ENCODE assay signal across 30 mouse cellular contexts in genomic region chr5:119543716-119544115, GRCm38 (mm10).
DNase-seq lines count a peak whose midpoint lies in the region; ATAC-seq and TF ChIP-seq lines count a peak whose summit lies in the region.
"Had no signal": no experiment of that assay in that cellular context is flagged by ENCODE, and none has a peak within 500 bp of the region (broad histone marks: within the 10 kb centered on the region; RNA-seq: fewer than 3 reads in every experiment).

No protein-coding gene starts in this region.

- no peak overlapping the region for H3K4me2 ChIP-seq in liver, embryonic 12.5 days
- H3K4me2 ChIP-seq: embryonic facial prominence, embryonic 12.5 days; embryonic facial prominence, embryonic 15.5 days; heart, embryonic 13.5 days; hindbrain, embryonic 14.5 days had no signal

- no peak overlapping the region for H3K4me3 ChIP-seq in liver, embryonic 12.5 days
- no peak overlapping the region for H3K4me3 ChIP-seq in gastrocnemius, adult 2 months
- H3K4me3 ChIP-seq: embryonic facial prominence, embryonic 12.5 days; embryonic facial prominence, embryonic 15.5 days; heart, adult 2 months; heart, embryonic 10.5 days; heart, embryonic 13.5 days had no signal

- intact Hi-C loops in gastrocnemius, adult 2 months (cut with DNase I), result no loop called here

- no peaks in the 10 kb centered on the region for H3K4me1 ChIP-seq in liver, embryonic 12.5 days
- H3K4me1 ChIP-seq: embryonic facial prominence, embryonic 15.5 days; heart, embryonic 10.5 days; heart, embryonic 13.5 days had no signal

- no peaks in the 10 kb centered on the region for H3K36me3 ChIP-seq in liver, embryonic 12.5 days
- H3K36me3 ChIP-seq: embryonic facial prominence, embryonic 12.5 days; embryonic facial prominence, embryonic 15.5 days; G1E; heart, embryonic 10.5 days; heart, embryonic 13.5 days had no signal

- no peaks in the 10 kb centered on the region for H3K27me3 ChIP-seq in liver, embryonic 12.5 days (replicated peaks)
- H3K27me3 ChIP-seq: embryonic facial prominence, embryonic 12.5 days; Patski had no signal

- DNase-seq in liver (peak; percentile 12), ES-CJ7 (ENCODE audit: low read depth, low spot score) (peak; percentile 75), WW6 (ENCODE audit: low read depth, low spot score) (peak; percentile 33)
- peak; percentile 3 for DNase-seq in c-Kit-positive CD71-negative TER-119-negative erythroid progenitor cells, embryonic 14.5 days (ENCODE audit: low read depth)
- no peak for DNase-seq in kidney, adult 11 months
- DNase-seq in kidney, adult 8-10 months, result no peak
- no peak for DNase-seq in gastrocnemius, adult 2 months
- DNase-seq: adrenal gland, postnatal 10 days; adrenal gland, postnatal 36 days; cerebellum, adult 18-20 months; cerebellum, adult 9-10 months; cerebellum, postnatal 25 days; forebrain, postnatal 0 days; gastrocnemius, postnatal 25 days; heart, adult 2 months; heart, postnatal 14 days; heart, postnatal 4 days; kidney, adult 18-20 months had no signal

- WGBS in liver, embryonic 12.5 days (ENCODE audit: insufficient replicate concordance), result 61% methylated on average over 6 of the region's 6 CpGs

- no peak for ATAC-seq in liver, embryonic 12.5 days
- ATAC-seq: CD4-positive, CD25-positive, alpha-beta regulatory T cell, adult 4 months; forebrain, embryonic 14.5 days; forebrain, postnatal 0 days; hindbrain, postnatal 0 days; inflammation-experienced regulatory T-cells, adult 6 months; Patski had no signal

- TF ChIP-seq CTCF in gastrocnemius, adult 2 months (IDR thresholded peaks at IDR 0.05), result no peak

- no peak overlapping the region for H3K27ac ChIP-seq in liver, embryonic 12.5 days
- no peak overlapping the region for H3K27ac ChIP-seq in gastrocnemius, adult 2 months
- H3K27ac ChIP-seq: embryonic facial prominence, embryonic 12.5 days; embryonic facial prominence, embryonic 15.5 days; heart, adult 2 months; heart, embryonic 10.5 days; heart, embryonic 13.5 days; hindbrain, embryonic 14.5 days; hindbrain, postnatal 0 days had no signal

- H3K9me3 ChIP-seq in liver, embryonic 12.5 days (replicated peaks), result 0 out of 2 replicates have a peak, but pooled peaks cover 2% of the 10 kb centered on the region
- H3K9me3 ChIP-seq: embryonic facial prominence, embryonic 12.5 days; embryonic facial prominence, embryonic 15.5 days; heart, embryonic 10.5 days; heart, embryonic 13.5 days had no signal

- H3K9ac ChIP-seq in liver, embryonic 12.5 days, result no peak overlapping the region
- H3K9ac ChIP-seq: embryonic facial prominence, embryonic 12.5 days; embryonic facial prominence, embryonic 15.5 days; forebrain, postnatal 0 days; heart, embryonic 13.5 days; hindbrain, embryonic 14.5 days had no signal

Comparison
In these comparisons a context has a peak if more than half of its experiments do, and no peak if none do; other contexts are left out.
1. DNase-seq: peak in liver (single experiment), ES-CJ7 (single experiment), WW6 (single experiment) and c-Kit-positive CD71-negative TER-119-negative erythroid progenitor cells, embryonic 14.5 days (single experiment); none in kidney, adult 11 months (single experiment), kidney, adult 8-10 months (0 of 2) and gastrocnemius, adult 2 months (single experiment).